Mouse (Mus musculus): ENCODE data around the gene Vasp.

The Vasp gene

GRCm38 (mm10) chr7:19210010-19210409, 61.6 kb downstream of the Vasp start:
- no peak for DNase-seq (ENCODE audit: low spot score)

GRCm38 (mm10) chr7:19209494-19209893, 62.1 kb downstream of the Vasp start:
- DNase-seq (ENCODE audit: low spot score) = no peak

GRCm38 (mm10) chr7:19208944-19209472, 62.6 kb downstream of the Vasp start:
- peak; percentile 83 for DNase-seq (ENCODE audit: low spot score)

DNA sequence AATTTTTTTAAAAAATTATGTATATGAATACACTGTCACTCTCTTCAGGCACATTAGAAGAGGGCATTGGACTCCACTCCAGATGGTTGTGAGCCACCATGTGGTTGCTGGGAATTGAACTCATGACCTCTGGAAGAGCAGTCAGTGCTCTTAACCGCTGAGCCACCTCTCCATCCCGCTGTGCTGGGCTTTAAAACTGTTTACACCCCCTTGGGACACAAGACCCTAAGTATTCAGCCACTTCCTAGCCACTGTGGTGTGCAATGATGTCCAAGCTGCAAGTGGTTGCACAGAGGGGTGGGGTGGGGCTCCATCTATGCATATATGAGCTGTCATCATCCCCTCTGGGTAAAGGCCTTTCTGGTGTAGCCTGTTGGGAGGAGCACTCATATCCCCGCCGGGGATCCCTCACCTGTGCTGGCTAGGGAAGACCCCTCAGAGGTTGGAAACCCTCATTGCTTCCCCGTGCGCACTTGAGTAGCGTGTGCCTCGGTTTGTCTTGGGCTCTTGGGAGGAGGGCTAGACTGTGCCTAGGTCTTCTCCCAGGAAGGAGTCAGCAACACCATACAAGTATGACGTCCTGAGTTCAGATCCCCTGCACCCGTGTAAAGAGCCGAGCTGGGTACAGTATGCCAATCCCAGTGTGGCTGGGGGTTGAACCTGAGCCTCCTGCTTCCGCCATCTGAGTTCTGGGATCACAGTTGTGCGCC, 63.3 kb downstream of the Vasp start:
- DNase-seq (ENCODE audit: low spot score) = no peak
